Mouse (Mus musculus): ENCODE measurements around the gene Zfp933. TPM values are rescaled to one million over a fixed set of nuclear protein-coding genes. Genes with fewer than 3 reads are reported as not detected.
A peak's percentile ranks its signal among the peaks of the same experiment; 100 is the strongest.
"Not testable (repeated sequence)": the region's sequence is repeated elsewhere in the genome, so short reads cannot be mapped to it uniquely, and the experiment has no call there.

Gene Zfp933
- polyA plus RNA-seq, 1 experiment from 2014 or later = 1.5 TPM

GRCm38 (mm10) chr4:147848584-147848991, 422 bp upstream of the Zfp933 start:
- 9% methylated on average over 4 of the region's 4 CpGs for WGBS (ENCODE audit: insufficient replicate concordance)
- Histone ChIP-seq H3K4me2 (peak overlapping the region; percentile 79), H3K27me3 (replicated peaks) (no peaks in the 10 kb centered on the region), H3K9ac (peak overlapping the region; percentile 68), H3K9me3 (replicated peaks) (no peaks in the 10 kb centered on the region), H3K36me3 (peaks cover 9% of the 10 kb centered on the region), H3K4me3 (peak overlapping the region; percentile 65), H3K4me1 (peaks cover 29% of the 10 kb centered on the region), H3K27ac (peak overlapping the region; percentile 72)
- peak; percentile 69 for ATAC-seq

GRCm38 (mm10) chr4:147842871-147843270, 5.3 kb downstream of the Zfp933 start:
- H3K9ac ChIP-seq = no peak overlapping the region
- no peak overlapping the region for H3K27ac ChIP-seq
- ATAC-seq = no peak
- H3K4me3 ChIP-seq = no peak overlapping the region
- peaks cover 13% of the 10 kb centered on the region for H3K4me1 ChIP-seq
- no peaks in the 10 kb centered on the region for H3K27me3 ChIP-seq (replicated peaks)
- H3K9me3 ChIP-seq (replicated peaks) = peaks cover 4% of the 10 kb centered on the region
- peaks cover 43% of the 10 kb centered on the region for H3K36me3 ChIP-seq
- no peak overlapping the region for H3K4me2 ChIP-seq
- WGBS (ENCODE audit: insufficient replicate concordance) = 84% methylated on average over 3 of the region's 3 CpGs

DNA sequence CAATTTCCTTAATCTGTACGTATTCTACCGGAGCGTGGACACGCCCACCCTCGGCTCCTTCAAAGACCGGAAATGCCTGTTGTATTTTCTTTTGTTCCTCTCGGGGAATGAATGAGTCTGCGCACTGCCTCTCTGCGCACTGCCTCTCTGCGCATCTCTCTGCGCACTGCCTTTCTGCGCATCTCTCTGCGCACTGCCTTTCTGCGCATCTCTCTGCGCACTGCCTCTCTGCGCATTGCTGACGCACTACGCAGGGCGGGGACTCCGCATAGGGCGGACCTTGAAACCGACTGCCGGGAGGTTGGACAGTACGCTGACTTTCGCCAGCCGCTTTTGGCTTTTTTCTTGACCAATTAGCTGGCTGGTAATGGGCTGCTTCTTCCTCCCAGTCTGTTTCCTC, 8.9 kb downstream of the Zfp933 start:
- H3K4me2 ChIP-seq; H3K4me1 ChIP-seq; H3K27me3 ChIP-seq (replicated peaks); H3K9me3 ChIP-seq (replicated peaks); H3K4me3 ChIP-seq; H3K27ac ChIP-seq; H3K9ac ChIP-seq; ATAC-seq: not testable (repeated sequence)
- 94% methylated on average over 20 of the region's 26 CpGs for WGBS (ENCODE audit: insufficient replicate concordance)
- H3K36me3 ChIP-seq = peaks cover 38% of the 10 kb centered on the region

GRCm38 (mm10) chr4:147824389-147824788, 23.8 kb downstream of the Zfp933 start:
- Histone ChIP-seq H3K9me3 (replicated peaks) (peaks cover 37% of the 10 kb centered on the region), H3K4me2 (no peak overlapping the region), H3K36me3 (peaks cover 53% of the 10 kb centered on the region), H3K4me3 (no peak overlapping the region), H3K27ac (no peak overlapping the region), H3K27me3 (replicated peaks) (no peaks in the 10 kb centered on the region), H3K9ac (no peak overlapping the region), H3K4me1 (no peaks in the 10 kb centered on the region)
- 72% methylated on average over 4 of the region's 4 CpGs for WGBS (ENCODE audit: insufficient replicate concordance)
- ATAC-seq = no peak

DNA sequence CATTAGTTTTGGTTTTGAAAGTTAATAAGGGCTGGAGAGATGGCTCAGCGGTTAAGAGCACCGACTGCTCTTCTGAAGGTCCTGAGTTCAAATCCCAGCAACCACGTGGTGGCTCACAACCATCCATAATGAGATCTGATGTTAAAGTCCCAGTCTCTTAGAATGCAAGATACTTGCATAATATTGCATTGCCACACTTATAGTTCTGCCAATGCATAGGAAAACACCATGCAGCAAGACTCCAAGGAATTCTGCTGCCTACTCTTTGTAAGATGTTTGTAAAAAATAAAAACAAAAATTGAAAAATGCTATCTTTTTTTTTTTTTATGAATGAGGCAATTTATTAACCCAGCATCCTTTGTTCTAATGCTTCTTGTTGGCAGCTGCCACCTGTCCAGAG, 26.8 kb downstream of the Zfp933 start:
- not testable (repeated sequence) for H3K4me3 ChIP-seq; ATAC-seq; H3K27me3 ChIP-seq (replicated peaks); H3K27ac ChIP-seq; H3K4me2 ChIP-seq; H3K4me1 ChIP-seq; H3K9ac ChIP-seq
- 69% methylated on average over 3 of the region's 3 CpGs for WGBS (ENCODE audit: insufficient replicate concordance)
- Histone ChIP-seq H3K36me3 (peaks cover 23% of the 10 kb centered on the region), H3K9me3 (replicated peaks) (peaks cover 24% of the 10 kb centered on the region)

- not testable (repeated sequence) for H3K27me3 ChIP-seq (replicated peaks); H3K9ac ChIP-seq; H3K4me2 ChIP-seq; H3K4me1 ChIP-seq; ATAC-seq; H3K27ac ChIP-seq; H3K4me3 ChIP-seq; H3K36me3 ChIP-seq
- WGBS (ENCODE audit: insufficient replicate concordance) = 72% methylated on average over 7 of the region's 7 CpGs
- peaks cover 11% of the 10 kb centered on the region for H3K9me3 ChIP-seq (replicated peaks)
Observed at GRCm38 (mm10) chr4:147819659-147820058, 28.5 kb downstream of the Zfp933 start.

GRCm38 (mm10) chr4:147814592-147815167, 33.5 kb downstream of the Zfp933 start:
- Histone ChIP-seq H3K27ac (no peak overlapping the region), H3K4me2 (peak overlapping the region; percentile 39; the same call in 1 of the 2 replicates), H3K9ac (no peak overlapping the region), H3K9me3 (replicated peaks) (no peaks in the 10 kb centered on the region), H3K27me3 (replicated peaks) (0 out of 2 replicates have a peak, but pooled peaks cover 6% of the 10 kb centered on the region), H3K4me1 (peaks cover 16% of the 10 kb centered on the region), H3K36me3 (no peaks in the 10 kb centered on the region), H3K4me3 (peak overlapping the region; percentile 5; the same call in 1 of the 2 replicates)
- 26% methylated on average over 2 of the region's 2 CpGs for WGBS (ENCODE audit: insufficient replicate concordance)
- peak; percentile 40 for ATAC-seq

DNA sequence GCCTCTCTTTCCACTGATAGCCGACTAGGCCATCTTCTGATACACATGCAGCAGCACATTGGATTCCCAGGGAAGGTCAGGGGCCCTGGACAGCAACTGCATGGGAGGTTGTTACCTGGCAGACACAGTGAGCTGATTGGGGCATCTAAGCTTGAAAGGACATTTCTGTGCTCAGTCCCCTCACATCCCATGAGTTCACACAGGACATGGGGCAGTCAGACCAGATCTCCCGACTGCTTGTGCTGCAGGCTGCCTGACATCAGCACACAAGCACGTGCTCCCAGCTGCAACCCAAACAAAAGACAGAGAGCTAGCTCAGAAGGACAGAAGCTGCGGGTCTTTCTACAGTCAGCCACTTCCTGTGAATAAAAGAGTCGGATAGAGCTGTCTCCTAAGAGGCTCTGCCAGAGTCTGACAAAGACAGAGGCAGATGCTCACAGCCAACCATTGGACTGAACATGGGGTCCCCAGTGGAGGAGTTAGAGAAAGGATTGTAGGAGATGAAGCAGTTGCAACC, 34.9 kb downstream of the Zfp933 start:
- no peak overlapping the region for H3K4me2 ChIP-seq
- H3K27me3 ChIP-seq (replicated peaks) = 0 out of 2 replicates have a peak, but pooled peaks cover 3% of the 10 kb centered on the region
- 34% methylated on average over 5 of the region's 5 CpGs for WGBS (ENCODE audit: insufficient replicate concordance)
- H3K36me3 ChIP-seq = no peaks in the 10 kb centered on the region
- H3K9me3 ChIP-seq (replicated peaks) = no peaks in the 10 kb centered on the region
- no peak for ATAC-seq
- H3K4me1 ChIP-seq = peaks cover 26% of the 10 kb centered on the region
- H3K9ac ChIP-seq = no peak overlapping the region
- no peak overlapping the region for H3K4me3 ChIP-seq
- no peak overlapping the region for H3K27ac ChIP-seq

- H3K4me2 ChIP-seq = peak overlapping the region; percentile 87
- WGBS (ENCODE audit: insufficient replicate concordance) = 39% methylated on average over 2 of the region's 2 CpGs
Observed at GRCm38 (mm10) chr4:147809966-147810304, 38.2 kb downstream of the Zfp933 start.

GRCm38 (mm10) chr4:147809292-147809965, 38.7 kb downstream of the Zfp933 start, which contains the start of gene Zfp984:
Zfp984 (minus strand) TSS chr4:147809788.
- H3K4me2 ChIP-seq = peak within 1 kb of the TSS; percentile 87
- H3K4me3 ChIP-seq = peak within 1 kb of the TSS; percentile 69
- H3K4me1 ChIP-seq = peaks cover 27% of the 10 kb centered on the region
- not testable (repeated sequence) for H3K9me3 ChIP-seq (replicated peaks); H3K27me3 ChIP-seq (replicated peaks)
- ATAC-seq = peak; percentile 79
- 6% methylated on average over 15 of the region's 15 CpGs for WGBS (ENCODE audit: insufficient replicate concordance)
- H3K27ac ChIP-seq = peak within 1 kb of the TSS; percentile 68
- peak within 1 kb of the TSS; percentile 75 for H3K9ac ChIP-seq
- H3K36me3 ChIP-seq = peaks cover 19% of the 10 kb centered on the region

More at GRCm38 (mm10) chr4:147809966-147810304, 38.2 kb downstream of the Zfp933 start:
- H3K9ac ChIP-seq; H3K27ac ChIP-seq; H3K27me3 ChIP-seq (replicated peaks); ATAC-seq; H3K9me3 ChIP-seq (replicated peaks): not testable (repeated sequence)
- Histone ChIP-seq H3K36me3 (peaks cover 14% of the 10 kb centered on the region), H3K4me3 (peak overlapping the region; percentile 69), H3K4me1 (peaks cover 27% of the 10 kb centered on the region)

- ATAC-seq = peak; percentile 46
- peak overlapping the region; percentile 69 for H3K4me3 ChIP-seq
- H3K36me3 ChIP-seq = peaks cover 24% of the 10 kb centered on the region
- H3K4me2 ChIP-seq = peak overlapping the region; percentile 87
- H3K9me3 ChIP-seq (replicated peaks); H3K27ac ChIP-seq; H3K27me3 ChIP-seq (replicated peaks): not testable (repeated sequence)
- 47% methylated on average over 4 of the region's 4 CpGs for WGBS (ENCODE audit: insufficient replicate concordance)
- H3K4me1 ChIP-seq = peaks cover 18% of the 10 kb centered on the region
- peak overlapping the region; percentile 75 for H3K9ac ChIP-seq
Observed at GRCm38 (mm10) chr4:147808483-147808882, 39.7 kb downstream of the Zfp933 start.

- not testable (repeated sequence) for H3K4me3 ChIP-seq; ATAC-seq; H3K9ac ChIP-seq; H3K27ac ChIP-seq; H3K4me2 ChIP-seq; H3K9me3 ChIP-seq (replicated peaks); H3K27me3 ChIP-seq (replicated peaks); H3K4me1 ChIP-seq
- 74% methylated on average over 1 of the region's 1 CpGs for WGBS (ENCODE audit: insufficient replicate concordance)
- peaks cover 36% of the 10 kb centered on the region for H3K36me3 ChIP-seq
Observed at GRCm38 (mm10) chr4:147795308-147795707, 52.9 kb downstream of the Zfp933 start.
